Mouse (Mus musculus) mesoderm, embryonic 11.5 days (tissue): Measurements from ENCODE around the gene Zfp365.

ENCODE experiments used
- DNase-seq: peaks from one replicate; pipeline ENCODE4 v3.0.0-alpha.2; 2012; ENCODE audit warnings: low read depth, low spot score

Zfp365 gene

GRCm38 (mm10) chr10:67841596-67841995 is 70.9 kb downstream of the Zfp365 start:
- DNase-seq, result no peak

- no peak for DNase-seq
Measured at GRCm38 (mm10) chr10:67840735-67841134, 71.7 kb downstream of the Zfp365 start.

GRCm38 (mm10) chr10:67839156-67839555 is 73.3 kb downstream of the Zfp365 start:
- DNase-seq, result no peak

- no peak for DNase-seq
Measured at GRCm38 (mm10) chr10:67836426-67836825, 76.0 kb downstream of the Zfp365 start.
